Mouse (Mus musculus): Measurements from ENCODE around the gene Gm17651. TPM values are rescaled to one million over a fixed set of nuclear protein-coding genes. Genes with fewer than 3 reads are reported as not detected.

Gm17651 gene
- polyA plus RNA-seq, 1 experiment: not detected

- Histone ChIP-seq H3K4me3 (ENCODE audit: insufficient read depth, low read length) (no peak overlapping the region), H3K4me1 (ENCODE audit: control insufficient read depth, insufficient read depth, low read length) (peaks cover 6% of the 10 kb centered on the region), H3K27ac (ENCODE audit: insufficient read depth, low read depth, low read length) (no peak overlapping the region)
- TF ChIP-seq POLR2A (IDR thresholded peaks at IDR 0.05; ENCODE audit: borderline replicate concordance, low read depth, low read length) (no peak), CTCF (IDR thresholded peaks at IDR 0.05; ENCODE audit: low read depth, low read length) (no peak)
Observed at GRCm38 (mm10) chr3:97634288-97634761, 40.2 kb downstream of the Gm17651 start.

- H3K4me1 ChIP-seq (ENCODE audit: control insufficient read depth, insufficient read depth, low read length): peaks cover 11% of the 10 kb centered on the region
- no peak overlapping the region for H3K4me3 ChIP-seq (ENCODE audit: insufficient read depth, low read length)
- H3K27ac ChIP-seq (ENCODE audit: insufficient read depth, low read depth, low read length): no peak overlapping the region
- no peak for TF ChIP-seq POLR2A (IDR thresholded peaks at IDR 0.05; ENCODE audit: borderline replicate concordance, low read depth, low read length)
Observed at GRCm38 (mm10) chr3:97633456-97633855, 41.0 kb downstream of the Gm17651 start.

GRCm38 (mm10) chr3:97631258-97631860 is 43.1 kb downstream of the Gm17651 start:
- Histone ChIP-seq H3K4me1 (ENCODE audit: control insufficient read depth, insufficient read depth, low read length) (peaks cover 15% of the 10 kb centered on the region), H3K4me3 (ENCODE audit: insufficient read depth, low read length) (no peak overlapping the region), H3K27ac (ENCODE audit: insufficient read depth, low read depth, low read length) (no peak overlapping the region)
- TF ChIP-seq CTCF (IDR thresholded peaks at IDR 0.05; ENCODE audit: low read depth, low read length): no peak
- no peak for TF ChIP-seq POLR2A (IDR thresholded peaks at IDR 0.05; ENCODE audit: borderline replicate concordance, low read depth, low read length)

- no peak overlapping the region for H3K27ac ChIP-seq (ENCODE audit: insufficient read depth, low read depth, low read length)
- H3K4me1 ChIP-seq (ENCODE audit: control insufficient read depth, insufficient read depth, low read length): peaks cover 15% of the 10 kb centered on the region
- TF ChIP-seq CTCF (IDR thresholded peaks at IDR 0.05; ENCODE audit: low read depth, low read length) (no peak), POLR2A (IDR thresholded peaks at IDR 0.05; ENCODE audit: borderline replicate concordance, low read depth, low read length) (no peak)
- H3K4me3 ChIP-seq (ENCODE audit: insufficient read depth, low read length): no peak overlapping the region
Observed at GRCm38 (mm10) chr3:97630746-97631145, 43.7 kb downstream of the Gm17651 start.

GRCm38 (mm10) chr3:97629941-97630340 is 44.6 kb downstream of the Gm17651 start:
- Histone ChIP-seq H3K27ac (ENCODE audit: insufficient read depth, low read depth, low read length) (no peak overlapping the region), H3K4me3 (ENCODE audit: insufficient read depth, low read length) (no peak overlapping the region), H3K4me1 (ENCODE audit: control insufficient read depth, insufficient read depth, low read length) (peaks cover 15% of the 10 kb centered on the region)
- no peak for TF ChIP-seq CTCF (IDR thresholded peaks at IDR 0.05; ENCODE audit: low read depth, low read length)
- no peak for TF ChIP-seq POLR2A (IDR thresholded peaks at IDR 0.05; ENCODE audit: borderline replicate concordance, low read depth, low read length)

GRCm38 (mm10) chr3:97628391-97629001 is 46.0 kb downstream of the Gm17651 start, which contains the start of gene Fmo5:
TSS of gene Fmo5 (plus strand) at chr3:97628804.
- no peak for TF ChIP-seq POLR2A (IDR thresholded peaks at IDR 0.05; ENCODE audit: borderline replicate concordance, low read depth, low read length)
- TF ChIP-seq CTCF (IDR thresholded peaks at IDR 0.05; ENCODE audit: low read depth, low read length): no peak
- peak within 1 kb of the TSS; percentile 55 for H3K4me3 ChIP-seq (ENCODE audit: insufficient read depth, low read length)
- H3K4me1 ChIP-seq (ENCODE audit: control insufficient read depth, insufficient read depth, low read length): peaks cover 9% of the 10 kb centered on the region
- no peak within 1 kb of the TSS for H3K27ac ChIP-seq (ENCODE audit: insufficient read depth, low read depth, low read length)

- no peak overlapping the region for H3K4me3 ChIP-seq (ENCODE audit: insufficient read depth, low read length)
- TF ChIP-seq POLR2A (IDR thresholded peaks at IDR 0.05; ENCODE audit: borderline replicate concordance, low read depth, low read length) (no peak), CTCF (IDR thresholded peaks at IDR 0.05; ENCODE audit: low read depth, low read length) (no peak)
- H3K4me1 ChIP-seq (ENCODE audit: control insufficient read depth, insufficient read depth, low read length): peaks cover 9% of the 10 kb centered on the region
- no peak overlapping the region for H3K27ac ChIP-seq (ENCODE audit: insufficient read depth, low read depth, low read length)
Observed at GRCm38 (mm10) chr3:97627893-97628292, 46.6 kb downstream of the Gm17651 start.

GRCm38 (mm10) chr3:97624611-97625010 is 49.9 kb downstream of the Gm17651 start:
- peaks cover 9% of the 10 kb centered on the region for H3K4me1 ChIP-seq (ENCODE audit: control insufficient read depth, insufficient read depth, low read length)
- no peak for TF ChIP-seq POLR2A (IDR thresholded peaks at IDR 0.05; ENCODE audit: borderline replicate concordance, low read depth, low read length)
- TF ChIP-seq CTCF (IDR thresholded peaks at IDR 0.05; ENCODE audit: low read depth, low read length): no peak
- H3K27ac ChIP-seq (ENCODE audit: insufficient read depth, low read depth, low read length): no peak overlapping the region
- H3K4me3 ChIP-seq (ENCODE audit: insufficient read depth, low read length): no peak overlapping the region

Other genes starting within 250 kb of the Gm17651 start
- 9.7 and 10.6 TPM in 2 replicates for gene Chd1l, start 64.5 kb downstream of the Gm17651 start, polyA plus RNA-seq (2012; ENCODE audit: insufficient read depth, insufficient read length, missing spikeins)
- gene Fmo5, start 45.9 kb downstream of the Gm17651 start, polyA plus RNA-seq (2012; ENCODE audit: insufficient read depth, insufficient read length, missing spikeins): 21.5 and 21.9 TPM in 2 replicates
- gene Prkab2, start 16.5 kb downstream of the Gm17651 start, polyA plus RNA-seq (2012; ENCODE audit: insufficient read depth, insufficient read length, missing spikeins): 8.5 and 9.0 TPM in 2 replicates
- gene Pde4dip, start 214.0 kb upstream of the Gm17651 start, polyA plus RNA-seq (2012; ENCODE audit: insufficient read depth, insufficient read length, missing spikeins): 14.8 and 16.6 TPM in 2 replicates
- 69.9 and 70.9 TPM in 2 replicates for gene Sec22b, start 226.5 kb upstream of the Gm17651 start, polyA plus RNA-seq (2012; ENCODE audit: insufficient read depth, insufficient read length, missing spikeins)

Data from bone marrow macrophage, adult 2 months (primary cell).